Mouse (Mus musculus) intestine, embryonic 15.5 days (tissue): ENCODE results near the gene Itgb4. TPM values are rescaled to one million over a fixed set of nuclear protein-coding genes. Genes with fewer than 3 reads are reported as not detected.
A peak's percentile ranks its signal among the peaks of the same experiment; 100 is the strongest.

Experiments used
- ATAC-seq: fragments of 200-750 bp; cut with Nextera tagmentation; 2 replicates; pipeline ENCODE4 v1.8.0; 2017; ENCODE audit warnings: moderate TSS enrichment, moderate library complexity
- H3K27ac ChIP-seq: fragments of 300-500 bp; sonication (generic); 2 replicates; pipeline ENCODE4 v1.5.1; 2015; ENCODE audit warnings: mild to moderate bottlenecking, inconsistent platforms
- H3K27me3 ChIP-seq: fragments of 300-500 bp; sonication (generic); replicated peaks from 2 replicates; pipeline ENCODE4 v1.6.1; 2015; ENCODE audit warnings: inconsistent platforms
- H3K36me3 ChIP-seq: fragments of 300-500 bp; sonication (generic); 2 replicates; pipeline ENCODE4 v1.6.1; 2015; ENCODE audit warnings: inconsistent platforms
- H3K4me1 ChIP-seq: fragments of 300-500 bp; sonication (generic); replicated peaks from 2 replicates; pipeline ENCODE4 v1.6.1; 2015; ENCODE audit warnings: inconsistent platforms
- H3K4me2 ChIP-seq: fragments of 300-500 bp; sonication (generic); replicated peaks from 2 replicates; pipeline ENCODE4 v1.6.1; 2015; ENCODE audit warnings: mild to moderate bottlenecking, inconsistent platforms
- H3K4me3 ChIP-seq: fragments of 300-500 bp; sonication (generic); replicated peaks from 2 replicates; pipeline ENCODE4 v1.5.1; 2015; ENCODE audit warnings: inconsistent platforms
- H3K9ac ChIP-seq: fragments of 300-500 bp; sonication (generic); 2 replicates; pipeline ENCODE4 v1.6.1; 2015; ENCODE audit warnings: inconsistent platforms
- H3K9me3 ChIP-seq: fragments of 300-500 bp; sonication (generic); 2 replicates; pipeline ENCODE4 v1.6.1; 2016; ENCODE audit warnings: inconsistent platforms
- WGBS: fragments of 180-500 bp; shearing (Covaris S2); methylation state at CpG from one replicate; pipeline ENCODE4 v1.1.7; 2015; 5-methylcytosine and 5-hydroxymethylcytosine counted together
- polyA plus RNA-seq: library from polyadenylated mRNA; unstranded; fragments of >200 nt; fragmentation: Nextera tagmentation; extraction: Ambion mirVana; gene quantifications from 2 replicates; pipeline ENCODE4 v1.2.1, GENCODE M21; 2015

Gene Itgb4
- polyA plus RNA-seq, 1 experiment from 2014 or later, result 7.9 TPM

DNA sequence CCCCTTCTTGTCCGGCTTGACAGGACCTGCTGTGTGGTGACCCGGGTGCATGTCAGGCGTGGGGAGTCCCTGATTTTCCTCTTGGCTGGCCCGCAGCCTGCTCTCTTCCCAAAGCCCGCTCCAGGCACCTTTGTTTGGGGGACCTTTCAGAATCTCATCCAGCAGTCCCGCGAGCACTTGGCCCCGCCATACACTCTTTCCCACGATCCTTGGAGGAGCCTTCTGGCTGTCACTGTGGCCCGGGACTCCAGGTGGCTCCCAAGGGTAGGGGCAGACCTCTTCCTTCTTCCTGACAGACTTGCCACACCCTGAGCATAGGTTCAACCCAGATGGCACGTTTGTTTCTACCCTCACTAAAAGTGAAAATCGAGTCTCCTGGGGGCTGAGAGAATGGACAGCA lies 1.0 kb downstream of the Itgb4 start:
- peak overlapping the region; percentile 76 for H3K4me2 ChIP-seq
- peaks cover 18% of the 10 kb centered on the region; the same call in 1 of the 2 replicates for H3K27me3 ChIP-seq
- H3K27ac ChIP-seq, result peak overlapping the region; percentile 42; the same call in 1 of the 2 replicates
- H3K9ac ChIP-seq, result peak overlapping the region; percentile 54
- H3K4me3 ChIP-seq, result peak overlapping the region; percentile 52
- ATAC-seq, result no peak
- 41% methylated on average over 12 of the region's 12 CpGs for WGBS
- H3K9me3 ChIP-seq, result no peaks in the 10 kb centered on the region
- H3K4me1 ChIP-seq, result peaks cover 15% of the 10 kb centered on the region
- H3K36me3 ChIP-seq, result no peaks in the 10 kb centered on the region

DNA sequence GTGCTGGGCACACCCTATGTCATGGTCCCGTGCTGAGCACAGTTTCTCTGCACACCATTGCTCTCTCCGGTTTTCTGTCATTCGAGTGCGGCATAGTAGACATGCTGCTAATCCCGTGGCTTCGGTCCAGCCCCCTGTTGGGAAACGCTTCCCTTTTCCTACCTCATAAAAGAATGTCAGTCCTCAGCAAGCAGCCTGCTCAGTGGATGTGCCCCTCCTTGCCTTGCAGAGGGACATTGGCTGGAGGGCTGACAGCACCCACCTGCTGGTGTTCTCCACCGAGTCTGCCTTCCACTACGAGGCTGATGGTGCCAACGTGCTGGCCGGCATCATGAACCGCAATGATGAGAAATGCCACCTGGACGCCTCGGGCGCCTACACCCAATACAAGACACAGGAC lies 8.0 kb downstream of the Itgb4 start:
- ATAC-seq, result no peak
- H3K4me2 ChIP-seq, result no peak overlapping the region
- no peaks in the 10 kb centered on the region for H3K36me3 ChIP-seq
- H3K4me3 ChIP-seq, result no peak overlapping the region
- H3K9ac ChIP-seq, result no peak overlapping the region
- H3K27me3 ChIP-seq, result no peaks in the 10 kb centered on the region
- H3K27ac ChIP-seq, result no peak overlapping the region
- 88% methylated on average over 15 of the region's 15 CpGs for WGBS
- H3K9me3 ChIP-seq, result no peaks in the 10 kb centered on the region
- no peaks in the 10 kb centered on the region for H3K4me1 ChIP-seq

DNA sequence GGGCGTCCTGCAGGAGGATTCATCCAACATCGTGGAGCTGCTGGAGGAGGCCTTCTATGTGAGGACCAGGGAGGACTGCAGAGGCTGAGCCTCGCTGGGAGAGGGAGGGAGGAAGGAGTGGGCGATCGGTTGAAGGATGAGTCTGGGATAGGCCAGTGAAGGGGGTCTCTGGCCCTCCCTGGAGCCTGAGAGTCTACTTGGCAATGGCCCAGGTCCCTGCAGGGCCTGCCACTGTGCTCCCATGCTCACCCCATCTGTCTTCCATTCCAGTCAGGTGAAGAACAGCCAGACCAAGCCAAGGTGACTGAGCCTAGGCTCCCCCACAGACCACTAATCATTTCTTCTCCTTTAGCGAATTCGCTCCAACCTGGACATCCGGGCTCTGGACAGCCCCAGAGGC lies 8.8 kb downstream of the Itgb4 start:
- Histone ChIP-seq H3K4me2 (no peak overlapping the region), H3K36me3 (no peaks in the 10 kb centered on the region), H3K4me3 (no peak overlapping the region), H3K9ac (no peak overlapping the region), H3K27ac (no peak overlapping the region), H3K9me3 (no peaks in the 10 kb centered on the region), H3K4me1 (no peaks in the 10 kb centered on the region), H3K27me3 (no peaks in the 10 kb centered on the region)
- 70% methylated on average over 8 of the region's 8 CpGs for WGBS
- no peak for ATAC-seq

DNA sequence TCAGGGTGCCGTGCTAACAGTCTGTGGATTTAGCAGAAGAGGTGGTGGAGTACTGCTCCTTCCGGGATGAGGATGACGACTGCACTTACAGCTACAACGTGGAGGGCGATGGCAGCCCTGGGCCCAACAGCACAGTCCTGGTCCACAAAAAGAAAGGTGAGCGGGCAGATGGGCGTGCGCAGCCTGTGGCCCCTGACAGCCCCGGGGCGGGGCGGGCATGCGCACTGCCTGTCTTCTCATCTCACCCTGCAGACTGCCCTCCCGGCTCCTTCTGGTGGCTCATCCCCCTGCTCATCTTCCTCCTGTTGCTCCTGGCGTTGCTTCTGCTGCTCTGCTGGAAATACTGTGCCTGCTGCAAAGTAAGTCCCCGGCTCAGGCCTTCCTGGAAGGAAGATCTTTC lies 15.2 kb downstream of the Itgb4 start:
- peak overlapping the region; percentile 42 for H3K4me2 ChIP-seq
- no peaks in the 10 kb centered on the region for H3K36me3 ChIP-seq
- 0 out of 2 replicates have a peak, but pooled peaks have one; percentile 17 for ATAC-seq
- 0 out of 2 replicates have a peak overlapping the region, but pooled peaks have one; percentile 1 for H3K4me3 ChIP-seq
- 0 out of 2 replicates have a peak, but pooled peaks cover 3% of the 10 kb centered on the region for H3K4me1 ChIP-seq
- no peak overlapping the region for H3K9ac ChIP-seq
- H3K27me3 ChIP-seq, result no peaks in the 10 kb centered on the region
- WGBS, result 28% methylated on average over 15 of the region's 15 CpGs
- no peaks in the 10 kb centered on the region for H3K9me3 ChIP-seq
- H3K27ac ChIP-seq, result no peak overlapping the region

DNA sequence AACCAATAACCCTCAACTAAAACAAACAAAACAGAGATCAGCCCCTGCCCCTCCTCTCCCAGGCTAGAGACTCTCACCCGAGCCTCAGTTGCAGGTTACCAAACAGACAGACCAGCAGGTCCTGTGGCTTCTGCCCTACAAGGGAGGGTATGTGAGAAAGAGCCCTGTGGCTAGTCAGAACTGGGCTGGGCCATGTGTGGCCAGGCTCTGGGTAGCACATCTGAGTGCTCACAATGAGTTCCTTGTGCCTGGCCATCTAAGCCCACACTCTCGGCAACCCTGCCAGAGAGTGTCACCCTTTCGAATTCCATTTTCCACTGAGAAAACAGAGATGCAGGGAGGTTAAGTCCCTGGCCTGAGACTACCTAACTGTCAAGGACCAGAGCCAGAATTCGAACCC lies 17.6 kb downstream of the Itgb4 start:
- Histone ChIP-seq H3K27ac (no peak overlapping the region), H3K27me3 (no peaks in the 10 kb centered on the region), H3K4me3 (no peak overlapping the region), H3K9ac (no peak overlapping the region), H3K4me1 (0 out of 2 replicates have a peak, but pooled peaks cover 3% of the 10 kb centered on the region), H3K36me3 (no peaks in the 10 kb centered on the region), H3K4me2 (no peak overlapping the region), H3K9me3 (no peaks in the 10 kb centered on the region)
- 63% methylated on average over 4 of the region's 4 CpGs for WGBS
- no peak for ATAC-seq

DNA sequence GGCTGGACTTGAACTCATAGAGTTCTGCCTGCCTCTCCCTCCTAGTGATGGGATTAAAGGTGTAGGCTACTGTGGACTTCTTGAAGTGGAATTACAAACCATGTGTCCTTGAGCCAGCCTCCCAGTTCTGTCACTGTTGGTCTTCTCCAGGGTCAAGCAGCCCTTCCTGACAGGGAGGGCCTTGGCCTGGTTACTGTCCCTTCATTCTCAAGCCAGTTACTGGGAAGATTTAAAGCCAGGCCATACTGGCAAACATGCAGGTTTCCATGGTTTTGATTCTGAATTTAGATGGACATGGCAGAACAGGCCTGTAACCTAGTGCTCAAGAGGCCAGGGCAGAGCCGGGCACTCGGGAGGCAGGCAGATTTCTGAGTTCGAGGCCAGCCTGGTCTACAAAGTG lies 20.7 kb downstream of the Itgb4 start:
- H3K9me3 ChIP-seq, result no peaks in the 10 kb centered on the region
- H3K4me2 ChIP-seq, result no peak overlapping the region
- 0 out of 2 replicates have a peak, but pooled peaks cover 3% of the 10 kb centered on the region for H3K4me1 ChIP-seq
- WGBS, result 90% methylated on average over 3 of the region's 3 CpGs
- ATAC-seq, result no peak
- no peak overlapping the region for H3K4me3 ChIP-seq
- H3K27ac ChIP-seq, result no peak overlapping the region
- 0 out of 2 replicates have a peak, but pooled peaks cover 3% of the 10 kb centered on the region for H3K27me3 ChIP-seq
- no peak overlapping the region for H3K9ac ChIP-seq
- H3K36me3 ChIP-seq, result no peaks in the 10 kb centered on the region

DNA sequence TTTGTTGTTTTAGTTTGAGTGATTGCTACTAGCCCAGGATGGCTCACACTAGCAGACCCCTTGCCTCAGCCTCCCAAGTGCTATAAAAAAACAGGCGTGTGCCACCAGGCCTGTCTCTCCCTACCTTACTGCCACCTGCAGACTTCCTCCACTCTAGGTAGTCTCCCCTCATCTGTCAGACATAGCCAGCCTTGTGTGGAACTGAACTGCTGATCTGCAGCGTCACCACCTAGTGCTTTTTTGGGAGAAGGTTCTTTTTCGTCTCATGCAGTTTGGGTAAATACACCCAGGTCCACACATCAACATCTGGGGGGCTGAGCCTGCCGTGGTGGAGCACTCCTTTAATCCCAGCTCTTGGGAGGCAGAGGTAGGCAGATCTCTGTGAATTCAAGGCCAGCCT lies 22.5 kb downstream of the Itgb4 start:
- H3K4me3 ChIP-seq, result no peak overlapping the region
- WGBS, result 72% methylated on average over 4 of the region's 4 CpGs
- no peak overlapping the region for H3K27ac ChIP-seq
- 0 out of 2 replicates have a peak, but pooled peaks cover 3% of the 10 kb centered on the region for H3K4me1 ChIP-seq
- H3K27me3 ChIP-seq, result 0 out of 2 replicates have a peak, but pooled peaks cover 3% of the 10 kb centered on the region
- H3K9ac ChIP-seq, result no peak overlapping the region
- ATAC-seq, result no peak
- no peaks in the 10 kb centered on the region for H3K36me3 ChIP-seq
- H3K9me3 ChIP-seq, result no peaks in the 10 kb centered on the region
- no peak overlapping the region for H3K4me2 ChIP-seq

DNA sequence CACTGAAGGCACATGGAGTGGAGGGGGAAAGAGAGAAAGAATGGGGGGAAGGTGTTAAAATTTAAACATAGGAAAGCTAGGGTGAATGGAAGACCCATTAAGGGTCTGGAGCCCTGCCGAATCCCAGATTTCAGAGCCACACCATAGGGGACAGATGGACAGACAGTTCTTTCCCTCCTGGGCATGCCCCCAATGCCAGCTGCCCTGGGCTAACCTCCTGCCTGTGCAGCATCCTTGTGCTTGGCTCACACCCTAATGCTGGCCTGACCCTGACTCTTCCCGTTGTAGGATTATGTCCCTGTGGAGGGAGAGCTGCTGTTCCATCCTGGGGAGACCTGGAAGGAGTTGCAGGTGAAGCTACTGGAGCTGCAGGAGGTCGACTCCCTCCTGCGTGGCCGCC lies 23.2 kb downstream of the Itgb4 start:
- Histone ChIP-seq H3K9me3 (no peaks in the 10 kb centered on the region), H3K4me2 (no peak overlapping the region), H3K4me1 (0 out of 2 replicates have a peak, but pooled peaks cover 3% of the 10 kb centered on the region), H3K36me3 (no peaks in the 10 kb centered on the region), H3K9ac (no peak overlapping the region), H3K4me3 (no peak overlapping the region), H3K27ac (no peak overlapping the region), H3K27me3 (0 out of 2 replicates have a peak, but pooled peaks cover 3% of the 10 kb centered on the region)
- ATAC-seq, result no peak
- 67% methylated on average over 5 of the region's 5 CpGs for WGBS

DNA sequence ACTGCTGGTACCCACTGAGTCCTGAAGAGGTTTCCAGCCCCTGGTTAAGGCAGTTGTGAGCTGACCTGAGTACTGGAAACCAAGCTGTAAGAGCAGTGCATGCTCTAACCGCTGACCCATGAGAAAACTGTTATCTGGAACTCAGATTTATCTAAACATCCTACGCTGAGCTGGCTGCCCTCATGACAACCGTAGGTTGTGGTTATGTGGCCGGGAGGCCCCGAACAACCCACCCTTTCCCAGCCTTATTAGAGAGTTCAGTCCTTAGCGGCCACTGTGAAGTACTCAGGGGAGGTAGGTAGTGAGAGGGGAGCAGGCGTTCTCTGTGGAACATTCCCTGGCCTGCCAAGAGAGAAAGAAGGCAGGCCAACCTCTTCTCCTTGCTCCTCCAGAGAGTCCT lies 24.5 kb downstream of the Itgb4 start:
- peaks cover 4% of the 10 kb centered on the region; the same call in 1 of the 2 replicates for H3K4me1 ChIP-seq
- no peak overlapping the region for H3K27ac ChIP-seq
- no peaks in the 10 kb centered on the region for H3K36me3 ChIP-seq
- no peak overlapping the region for H3K4me3 ChIP-seq
- H3K27me3 ChIP-seq, result 0 out of 2 replicates have a peak, but pooled peaks cover 3% of the 10 kb centered on the region
- WGBS, result 58% methylated on average over 7 of the region's 7 CpGs
- H3K4me2 ChIP-seq, result no peak overlapping the region
- no peak for ATAC-seq
- H3K9ac ChIP-seq, result no peak overlapping the region; the same call in 1 of the 2 replicates
- H3K9me3 ChIP-seq, result no peaks in the 10 kb centered on the region

DNA sequence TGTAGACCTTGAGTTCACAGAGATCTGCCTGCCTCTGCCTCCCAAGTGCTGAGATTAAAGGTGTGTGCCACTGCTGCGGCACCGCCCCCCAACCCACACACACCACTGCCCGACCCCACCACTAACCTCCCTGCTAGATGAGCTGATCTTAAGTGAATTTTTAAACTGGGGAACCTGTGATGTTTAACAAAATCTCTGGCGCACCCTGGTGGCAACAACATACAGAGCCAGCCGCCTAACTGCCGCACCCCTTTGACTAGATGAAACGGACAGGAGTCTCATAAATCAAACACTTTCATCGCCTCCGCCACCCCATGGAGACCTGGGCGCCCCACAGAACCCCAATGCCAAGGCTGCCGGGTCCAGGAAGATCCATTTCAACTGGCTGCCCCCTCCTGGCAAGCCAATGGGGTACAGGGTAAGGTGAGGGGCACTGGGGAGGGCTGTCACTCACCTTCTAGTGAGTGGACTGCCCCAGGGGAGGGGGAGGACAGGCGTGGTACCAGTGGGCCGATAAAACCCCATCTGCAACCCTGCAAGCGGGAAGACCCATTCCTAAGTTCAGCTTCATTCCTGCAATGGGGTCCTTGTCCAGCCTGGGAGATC lies 25.1 kb downstream of the Itgb4 start:
- ATAC-seq, result no peak
- 0 out of 2 replicates have a peak, but pooled peaks cover 3% of the 10 kb centered on the region for H3K27me3 ChIP-seq
- 14% methylated on average over 14 of the region's 14 CpGs for WGBS

DNA sequence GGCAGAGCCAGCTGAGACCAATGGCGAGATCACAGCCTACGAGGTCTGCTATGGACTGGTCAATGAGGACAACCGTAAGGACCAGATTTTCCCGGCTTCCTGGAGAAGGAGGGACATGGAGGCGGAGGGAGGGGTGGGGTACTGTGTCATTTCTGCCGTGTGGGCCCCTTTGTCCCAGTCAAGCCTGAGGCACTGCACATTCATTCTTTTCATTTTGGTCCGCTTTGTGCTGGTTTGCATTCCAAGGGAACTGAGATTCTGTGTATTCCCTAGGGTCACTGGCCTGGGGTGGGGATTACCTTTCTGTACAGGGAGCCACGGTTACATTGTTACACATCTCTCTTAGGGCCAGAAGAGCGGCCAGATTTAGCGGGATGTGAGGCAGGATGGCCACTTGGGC lies 26.1 kb downstream of the Itgb4 start:
- H3K4me3 ChIP-seq, result no peak overlapping the region
- H3K4me1 ChIP-seq, result peaks cover 20% of the 10 kb centered on the region
- H3K9ac ChIP-seq, result no peak overlapping the region
- no peak overlapping the region for H3K27ac ChIP-seq
- ATAC-seq, result no peak
- 0 out of 2 replicates have a peak, but pooled peaks cover 3% of the 10 kb centered on the region for H3K27me3 ChIP-seq
- H3K9me3 ChIP-seq, result no peaks in the 10 kb centered on the region
- H3K4me2 ChIP-seq, result no peak overlapping the region
- no peaks in the 10 kb centered on the region for H3K36me3 ChIP-seq
- WGBS, result 62% methylated on average over 10 of the region's 10 CpGs

More for the DNA sequence above, 25.1 kb downstream of the Itgb4 start:
- no peaks in the 10 kb centered on the region for H3K36me3 ChIP-seq
- H3K4me3 ChIP-seq, result no peak overlapping the region
- no peak overlapping the region for H3K27ac ChIP-seq
- H3K9ac ChIP-seq, result no peak overlapping the region
- H3K9me3 ChIP-seq, result no peaks in the 10 kb centered on the region
- no peak overlapping the region for H3K4me2 ChIP-seq
- H3K4me1 ChIP-seq, result peaks cover 10% of the 10 kb centered on the region

DNA sequence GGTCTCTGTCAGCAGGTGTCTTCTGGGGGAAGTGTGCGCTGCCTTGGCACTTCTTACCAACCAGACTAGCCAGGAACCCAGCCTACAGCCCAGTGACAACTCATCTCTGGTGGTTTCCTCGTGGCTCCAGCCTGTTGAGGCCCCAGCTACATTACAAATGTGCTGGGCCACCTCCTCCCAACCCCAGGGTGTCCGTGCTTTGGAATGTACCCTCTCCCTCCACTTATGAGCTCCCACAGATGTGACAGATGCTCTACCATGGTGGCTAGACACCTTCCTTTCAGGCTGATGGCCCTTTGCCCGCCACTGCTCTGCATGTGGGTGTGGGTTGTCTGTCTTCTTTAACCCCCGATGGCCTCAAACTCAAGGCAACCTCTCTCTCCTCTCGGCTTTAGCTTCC lies 27.2 kb downstream of the Itgb4 start:
- H3K27me3 ChIP-seq, result 0 out of 2 replicates have a peak, but pooled peaks cover 3% of the 10 kb centered on the region
- 71% methylated on average over 6 of the region's 6 CpGs for WGBS
- ATAC-seq, result no peak

DNA sequence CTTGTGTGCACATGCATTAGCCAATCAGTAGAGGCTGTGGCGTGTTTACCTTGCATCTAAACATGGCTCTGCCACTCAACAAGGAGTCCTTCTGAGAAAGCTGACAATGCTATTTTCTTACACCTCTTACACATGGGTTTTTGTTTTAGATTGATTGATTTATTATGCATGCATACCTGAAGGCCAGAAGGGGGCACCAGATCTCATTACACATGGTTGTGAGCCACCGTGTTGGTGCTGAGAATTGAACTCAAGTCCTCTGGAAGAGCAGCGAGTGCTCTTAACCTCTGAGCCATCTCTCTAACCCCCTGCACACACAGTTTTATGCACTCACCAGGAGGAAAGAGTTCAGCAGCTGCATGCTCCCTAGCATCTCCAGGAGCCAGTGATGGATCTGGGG lies 28.4 kb downstream of the Itgb4 start:
- no peak overlapping the region for H3K27ac ChIP-seq
- no peaks in the 10 kb centered on the region for H3K9me3 ChIP-seq
- no peak overlapping the region for H3K4me2 ChIP-seq
- WGBS, result 81% methylated on average over 3 of the region's 3 CpGs
- peaks cover 32% of the 10 kb centered on the region for H3K4me1 ChIP-seq
- no peak overlapping the region for H3K9ac ChIP-seq
- H3K36me3 ChIP-seq, result peaks cover 1% of the 10 kb centered on the region; the same call in 1 of the 2 replicates
- ATAC-seq, result no peak
- 0 out of 2 replicates have a peak, but pooled peaks cover 3% of the 10 kb centered on the region for H3K27me3 ChIP-seq
- H3K4me3 ChIP-seq, result no peak overlapping the region

More for the DNA sequence above, 27.2 kb downstream of the Itgb4 start:
- H3K4me1 ChIP-seq, result peaks cover 31% of the 10 kb centered on the region
- H3K9me3 ChIP-seq, result no peaks in the 10 kb centered on the region
- H3K36me3 ChIP-seq, result no peaks in the 10 kb centered on the region
- no peak overlapping the region for H3K27ac ChIP-seq
- no peak overlapping the region for H3K4me3 ChIP-seq
- no peak overlapping the region for H3K4me2 ChIP-seq
- no peak overlapping the region for H3K9ac ChIP-seq
